Comparison of ENCODE assay signal across 8 mouse cellular contexts in the genomic region with DNA sequence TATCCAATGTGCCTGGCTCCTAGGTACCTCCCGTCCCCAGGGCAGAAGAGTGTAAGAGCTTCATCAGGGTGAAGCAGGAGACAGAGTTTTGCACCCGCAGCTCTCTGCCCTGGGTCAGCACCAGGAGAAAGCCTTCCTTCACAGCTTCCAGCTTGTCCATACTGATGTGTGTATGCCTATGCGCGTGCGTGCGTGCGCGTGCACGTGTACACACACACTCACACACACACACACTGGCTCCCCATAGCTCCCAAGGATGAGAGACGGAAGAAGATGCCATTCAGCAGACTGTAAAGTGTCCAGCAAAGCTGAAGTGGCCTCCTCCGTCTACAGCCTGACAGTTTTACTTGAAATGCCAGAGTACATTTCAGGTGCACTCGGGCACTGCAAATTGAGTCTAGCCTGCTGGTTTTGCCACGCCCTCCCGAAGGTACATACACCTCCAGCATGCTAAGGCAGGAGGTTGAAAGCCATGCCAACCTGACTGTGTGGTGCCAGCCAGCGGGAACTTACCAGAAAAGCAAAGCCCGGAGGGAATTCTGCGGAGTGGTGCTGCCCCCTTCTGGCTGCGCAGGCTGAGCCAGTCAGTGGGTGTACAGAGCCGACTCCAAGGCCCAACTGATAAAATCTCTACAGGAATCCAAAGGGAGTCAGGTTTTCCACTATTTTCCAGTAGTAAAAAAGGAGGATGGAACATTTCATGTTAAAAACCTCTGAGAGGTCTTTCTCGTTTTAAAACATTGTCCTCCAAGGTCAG.
DNase-seq lines count a peak whose midpoint lies in the region; ATAC-seq and TF ChIP-seq lines count a peak whose summit lies in the region.

No protein-coding gene starts in this region.

- peaks cover 25% of the 10 kb centered on the region for H3K4me1 ChIP-seq in heart, embryonic 12.5 days (replicated peaks)
- peaks cover 8% of the 10 kb centered on the region; the same call in 1 of the 2 replicates for H3K4me1 ChIP-seq in kidney, embryonic 16.5 days (ENCODE audit: insufficient read depth, low read length)
- H3K4me1 ChIP-seq in liver, adult 2 months (ENCODE audit: control insufficient read depth, insufficient read depth, low read length), result no peaks in the 10 kb centered on the region
- peaks cover 5% of the 10 kb centered on the region; the same call in 1 of the 2 replicates for H3K4me1 ChIP-seq in stomach, embryonic 15.5 days

- H3K9ac ChIP-seq in heart, embryonic 12.5 days, result no peak overlapping the region; the same call in 1 of the 2 replicates
- H3K9ac ChIP-seq in kidney, embryonic 16.5 days (replicated peaks; ENCODE audit: low read length), result no peak overlapping the region
- H3K9ac ChIP-seq in liver, adult 2 months (ENCODE audit: low read depth, low read length), result no peak overlapping the region
- H3K9ac ChIP-seq in stomach, embryonic 15.5 days, result no peak overlapping the region

- peak; percentile 72 for ATAC-seq in heart, embryonic 12.5 days (ENCODE audit: insufficient number of reproducible peaks, low FRiP score)
- ATAC-seq in kidney, embryonic 16.5 days (ENCODE audit: low FRiP score, low TSS enrichment), result peak; percentile 86
- ATAC-seq in stomach, embryonic 15.5 days (ENCODE audit: insufficient read depth, low FRiP score, low read depth), result peak; percentile 63; the same call in 1 of the 2 replicates

- 33% methylated on average over 20 of the region's 20 CpGs for WGBS in heart, embryonic 12.5 days
- 36% methylated on average over 20 of the region's 20 CpGs for WGBS in kidney, embryonic 16.5 days
- 34% methylated on average over 20 of the region's 20 CpGs for WGBS in liver, adult 2 months
- WGBS in stomach, embryonic 15.5 days, result 41% methylated on average over 20 of the region's 20 CpGs

- H3K27me3 ChIP-seq in heart, embryonic 12.5 days (replicated peaks), result peaks cover 10% of the 10 kb centered on the region; the same call in 1 of the 2 replicates
- 0 out of 2 replicates have a peak, but pooled peaks cover 6% of the 10 kb centered on the region for H3K27me3 ChIP-seq in kidney, embryonic 16.5 days (ENCODE audit: insufficient read depth, low read length)
- 0 out of 2 replicates have a peak, but pooled peaks cover 3% of the 10 kb centered on the region for H3K27me3 ChIP-seq in liver, adult 2 months (ENCODE audit: control insufficient read depth, insufficient read depth, low read length)
- peaks cover 4% of the 10 kb centered on the region; the same call in 1 of the 2 replicates for H3K27me3 ChIP-seq in stomach, embryonic 15.5 days (replicated peaks)

- no peak for TF ChIP-seq POLR2A in liver, adult 2 months (IDR thresholded peaks at IDR 0.05; ENCODE audit: extremely low read depth, insufficient read depth, low read length)

- H3K4me3 ChIP-seq in heart, embryonic 12.5 days, result no peak overlapping the region
- H3K4me3 ChIP-seq in kidney, embryonic 16.5 days (ENCODE audit: low read length), result no peak overlapping the region
- no peak overlapping the region for H3K4me3 ChIP-seq in liver, adult 2 months (ENCODE audit: insufficient read depth, low read depth, low read length)
- H3K4me3 ChIP-seq in stomach, embryonic 15.5 days (replicated peaks), result no peak overlapping the region

- H3K9me3 ChIP-seq in heart, embryonic 12.5 days (replicated peaks), result no peaks in the 10 kb centered on the region
- H3K9me3 ChIP-seq in kidney, embryonic 16.5 days (ENCODE audit: low read length), result no peaks in the 10 kb centered on the region
- no peaks in the 10 kb centered on the region for H3K9me3 ChIP-seq in stomach, embryonic 15.5 days

- DNase-seq in A20 (ENCODE audit: low read depth, low spot score), result peak; percentile 68
- peak; percentile 96 for DNase-seq in brain, adult 2 months (ENCODE audit: low read depth, low spot score)
- peak; percentile 56 for DNase-seq in fat pad, adult 2 months (ENCODE audit: extremely low read depth, low read depth, low spot score)
- peak; percentile 67 for DNase-seq in liver, adult 2 months (ENCODE audit: extremely low read depth, low read depth, low spot score)
- DNase-seq in neural tube, embryonic 10.5 days (ENCODE audit: extremely low spot score, low spot score), result peak; percentile 89

- H3K27ac ChIP-seq in heart, embryonic 12.5 days (ENCODE audit: poor library complexity, severe bottlenecking), result no peak overlapping the region
- H3K27ac ChIP-seq in kidney, embryonic 16.5 days (ENCODE audit: low read length), result no peak overlapping the region
- no peak overlapping the region for H3K27ac ChIP-seq in liver, adult 2 months (replicated peaks; ENCODE audit: insufficient read depth, low read depth, low read length)
- no peak overlapping the region for H3K27ac ChIP-seq in stomach, embryonic 15.5 days

- no peaks in the 10 kb centered on the region for H3K36me3 ChIP-seq in heart, embryonic 12.5 days
- H3K36me3 ChIP-seq in kidney, embryonic 16.5 days (ENCODE audit: insufficient read depth, low read length), result no peaks in the 10 kb centered on the region
- H3K36me3 ChIP-seq in liver, adult 2 months (ENCODE audit: control insufficient read depth, insufficient read depth, low read length), result no peaks in the 10 kb centered on the region
- no peaks in the 10 kb centered on the region for H3K36me3 ChIP-seq in stomach, embryonic 15.5 days

- peak; percentile 93 for TF ChIP-seq CTCF in liver, adult 2 months (IDR thresholded peaks at IDR 0.05; ENCODE audit: low read depth, low read length)

- H3K4me2 ChIP-seq in heart, embryonic 12.5 days, result peak overlapping the region; percentile 65
- 0 out of 2 replicates have a peak overlapping the region, but pooled peaks have one; percentile 8 for H3K4me2 ChIP-seq in kidney, embryonic 16.5 days (replicated peaks; ENCODE audit: low read depth, low read length)
- no peak overlapping the region for H3K4me2 ChIP-seq in stomach, embryonic 15.5 days

- no peaks in the 10 kb centered on the region for H3K79me2 ChIP-seq in liver, adult 2 months (ENCODE audit: control insufficient read depth, insufficient read depth, low read length)
